Mouse (Mus musculus) kidney, embryonic 16.5 days (tissue): ENCODE data around the gene Tmem268. TPM values are rescaled to one million over a fixed set of nuclear protein-coding genes. Genes with fewer than 3 reads are reported as not detected.

Source experiments
- ATAC-seq: fragments of 200-750 bp; cut with Nextera tagmentation; 2 replicates; pipeline ENCODE4 v1.8.0; 2017; ENCODE audit warnings: moderate TSS enrichment; ENCODE audit not compliant: low FRiP score, low TSS enrichment
- H3K27ac ChIP-seq: fragments of 300-500 bp; sonication (generic); 2 replicates; pipeline ENCODE4 v1.5.1; 2014; ENCODE audit warnings: low read length
- H3K27me3 ChIP-seq: fragments of 300-500 bp; sonication (generic); 2 replicates; pipeline ENCODE4 v1.6.1; 2014; ENCODE audit warnings: low read length, control low read depth, mixed read lengths; ENCODE audit not compliant: insufficient read depth
- H3K36me3 ChIP-seq: fragments of 300-500 bp; sonication (generic); 2 replicates; pipeline ENCODE4 v1.6.1; 2014; ENCODE audit warnings: low read length, control low read depth, mixed read lengths; ENCODE audit not compliant: insufficient read depth
- H3K4me1 ChIP-seq: fragments of 300-500 bp; sonication (generic); 2 replicates; pipeline ENCODE4 v1.6.1; 2014; ENCODE audit warnings: low read length, control low read depth, mixed read lengths; ENCODE audit not compliant: insufficient read depth
- H3K4me2 ChIP-seq: fragments of 300-500 bp; sonication (generic); replicated peaks from 2 replicates; pipeline ENCODE4 v1.6.1; 2014; ENCODE audit warnings: low read depth, low read length
- H3K4me3 ChIP-seq: fragments of 300-500 bp; sonication (generic); 2 replicates; pipeline ENCODE4 v1.5.1; 2014; ENCODE audit warnings: mild to moderate bottlenecking, low read length
- H3K9ac ChIP-seq: fragments of 300-500 bp; sonication (generic); replicated peaks from 2 replicates; pipeline ENCODE4 v1.6.1; 2014; ENCODE audit warnings: low read length
- H3K9me3 ChIP-seq: fragments of 300-500 bp; sonication (generic); 2 replicates; pipeline ENCODE4 v1.6.1; 2016; ENCODE audit warnings: low read length, control low read depth
- WGBS: fragments of 180-500 bp; shearing (Covaris S2); extraction: QIAGEN DNeasy Blood & Tissue Kit; methylation state at CpG from one replicate; pipeline ENCODE4 v1.1.7; 2014; 5-methylcytosine and 5-hydroxymethylcytosine counted together
- polyA plus RNA-seq: library from polyadenylated mRNA; unstranded; fragments of >200 nt; fragmentation: Nextera tagmentation; extraction: Ambion mirVana; gene quantifications from 2 replicates; pipeline ENCODE4 v1.2.1, GENCODE M21; 2015

Gene Tmem268
- polyA plus RNA-seq, 1 experiment from 2014 or later = 6.6 TPM

GRCm38 (mm10) chr4:63622378-63622835 is 63.8 kb downstream of the Tmem268 start, which contains the start of gene Tex48:
Tex48 (minus strand) TSS chr4:63622428.
- Histone ChIP-seq H3K4me2 (no peak within 1 kb of the TSS), H3K9me3 (no peaks in the 10 kb centered on the region), H3K4me3 (no peak within 1 kb of the TSS), H3K4me1 (no peaks in the 10 kb centered on the region), H3K27me3 (no peaks in the 10 kb centered on the region), H3K36me3 (no peaks in the 10 kb centered on the region), H3K9ac (no peak within 1 kb of the TSS), H3K27ac (no peak within 1 kb of the TSS)
- WGBS = 61% methylated on average over 5 of the region's 5 CpGs
- ATAC-seq = no peak

GRCm38 (mm10) chr4:63625563-63626080 is 67.0 kb downstream of the Tmem268 start:
- Histone ChIP-seq H3K27me3 (no peaks in the 10 kb centered on the region), H3K4me3 (no peak overlapping the region), H3K4me1 (no peaks in the 10 kb centered on the region), H3K36me3 (no peaks in the 10 kb centered on the region), H3K9me3 (no peaks in the 10 kb centered on the region), H3K9ac (no peak overlapping the region), H3K27ac (no peak overlapping the region), H3K4me2 (no peak overlapping the region)
- 33% methylated on average over 3 of the region's 3 CpGs for WGBS
- ATAC-seq = no peak

DNA sequence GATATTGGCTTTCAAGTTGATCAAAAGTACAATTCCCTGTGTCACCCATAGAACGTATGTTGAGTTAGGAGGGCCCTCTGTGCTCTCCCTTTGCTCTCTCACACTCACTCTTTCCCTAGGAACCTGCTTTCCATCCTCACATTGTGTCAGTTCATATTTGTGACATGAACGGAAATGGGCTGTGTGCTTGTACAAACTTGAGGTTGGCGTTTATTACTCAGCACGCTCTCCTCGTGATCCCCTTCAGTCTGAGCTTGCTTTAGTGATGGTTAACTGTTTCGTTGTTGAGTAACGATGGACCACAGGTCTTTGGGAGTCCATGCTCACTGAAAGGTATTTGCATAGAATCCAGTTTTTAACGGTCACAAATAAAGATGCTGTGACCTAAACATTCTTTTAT is 68.5 kb downstream of the Tmem268 start:
- WGBS = 76% methylated on average over 8 of the region's 8 CpGs
- no peaks in the 10 kb centered on the region for H3K36me3 ChIP-seq

DNA sequence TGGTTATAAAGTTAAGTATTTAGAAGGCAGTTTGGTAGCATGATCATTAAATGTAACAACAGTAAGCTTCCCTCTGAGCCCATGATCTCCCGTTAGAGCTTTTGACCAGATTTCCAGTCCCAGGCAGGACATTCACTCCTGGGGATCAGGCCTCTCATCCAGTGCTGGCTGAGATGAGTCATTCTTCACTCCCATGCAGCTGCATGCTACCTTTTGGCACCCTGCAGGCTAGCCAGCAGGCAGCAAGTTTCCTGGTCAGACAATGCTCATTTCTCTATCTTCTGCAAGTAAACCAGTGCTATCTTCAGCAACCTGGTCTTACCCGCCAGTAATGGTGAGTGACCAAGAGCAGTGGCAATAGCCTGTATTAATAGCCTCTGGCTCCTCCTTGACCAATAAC is 74.6 kb downstream of the Tmem268 start:
- H3K36me3 ChIP-seq = no peaks in the 10 kb centered on the region
- H3K27ac ChIP-seq = no peak overlapping the region
- H3K4me1 ChIP-seq = no peaks in the 10 kb centered on the region
- no peaks in the 10 kb centered on the region for H3K27me3 ChIP-seq
- ATAC-seq = no peak
- H3K9me3 ChIP-seq = no peaks in the 10 kb centered on the region
- 93% methylated on average over 2 of the region's 2 CpGs for WGBS
- no peak overlapping the region for H3K9ac ChIP-seq
- no peak overlapping the region for H3K4me3 ChIP-seq
- H3K4me2 ChIP-seq = no peak overlapping the region

More for the DNA sequence above, 68.5 kb downstream of the Tmem268 start:
- H3K4me1 ChIP-seq = no peaks in the 10 kb centered on the region
- H3K9ac ChIP-seq = no peak overlapping the region
- no peak overlapping the region for H3K4me2 ChIP-seq
- ATAC-seq = no peak
- H3K27me3 ChIP-seq = no peaks in the 10 kb centered on the region
- no peak overlapping the region for H3K27ac ChIP-seq
- no peak overlapping the region for H3K4me3 ChIP-seq
- H3K9me3 ChIP-seq = no peaks in the 10 kb centered on the region

Other genes starting within 250 kb of the Tmem268 start
- not detected in 2 replicates for gene Orm1, start 214.2 kb upstream of the Tmem268 start, polyA plus RNA-seq
- not detected in 2 replicates for gene Orm3, start 202.6 kb upstream of the Tmem268 start, polyA plus RNA-seq
- not detected in 2 replicates for gene Orm2, start 196.3 kb upstream of the Tmem268 start, polyA plus RNA-seq
- 7.1 and 9.4 TPM in 2 replicates for gene Akna, start 155.4 kb upstream of the Tmem268 start, polyA plus RNA-seq
- 4.8 and 5.6 TPM in 2 replicates for gene Whrn, start 62.8 kb upstream of the Tmem268 start, polyA plus RNA-seq
- 305 and 320 TPM in 2 replicates for gene Atp6v1g1, start 14.0 kb upstream of the Tmem268 start, polyA plus RNA-seq
- gene Gm11213, start 46.5 kb downstream of the Tmem268 start, polyA plus RNA-seq = not detected in 2 replicates
- not detected in 2 replicates for gene Tex48, start 63.6 kb downstream of the Tmem268 start, polyA plus RNA-seq
- not detected in 2 replicates for gene Gm11214, start 104.6 kb downstream of the Tmem268 start, polyA plus RNA-seq
- 1.3 TPM in 2 replicates for gene Tnfsf15, start 186.3 kb downstream of the Tmem268 start, polyA plus RNA-seq